Mouse (Mus musculus) embryonic stem cell, embryonic (primary cell): Measurements from ENCODE around the gene Tmem151a.

Experiments used
- CTCF ChIA-PET, 4 experiments: fragments of 300-600 bp in 2 of 4; fragments of 350-600 bp in 2 of 4; sonication (Branson Sonifier 250); formaldehyde crosslinking; loops; one replicate each; lab custom pipeline; 2022; ENCODE audit warnings: inconsistent platforms in 2 of 4; lab: Charles Lee
- POLR2A ChIA-PET, 4 experiments: fragments of 300-600 bp in 2 of 4; fragments of 350-600 bp in 2 of 4; sonication (Branson Sonifier 250); formaldehyde crosslinking; loops; one replicate each; lab custom pipeline; 2022; ENCODE audit warnings: antibody characterized with exemption in 4 of 4, inconsistent platforms in 1 of 4; lab: Charles Lee

Gene Tmem151a

DNA sequence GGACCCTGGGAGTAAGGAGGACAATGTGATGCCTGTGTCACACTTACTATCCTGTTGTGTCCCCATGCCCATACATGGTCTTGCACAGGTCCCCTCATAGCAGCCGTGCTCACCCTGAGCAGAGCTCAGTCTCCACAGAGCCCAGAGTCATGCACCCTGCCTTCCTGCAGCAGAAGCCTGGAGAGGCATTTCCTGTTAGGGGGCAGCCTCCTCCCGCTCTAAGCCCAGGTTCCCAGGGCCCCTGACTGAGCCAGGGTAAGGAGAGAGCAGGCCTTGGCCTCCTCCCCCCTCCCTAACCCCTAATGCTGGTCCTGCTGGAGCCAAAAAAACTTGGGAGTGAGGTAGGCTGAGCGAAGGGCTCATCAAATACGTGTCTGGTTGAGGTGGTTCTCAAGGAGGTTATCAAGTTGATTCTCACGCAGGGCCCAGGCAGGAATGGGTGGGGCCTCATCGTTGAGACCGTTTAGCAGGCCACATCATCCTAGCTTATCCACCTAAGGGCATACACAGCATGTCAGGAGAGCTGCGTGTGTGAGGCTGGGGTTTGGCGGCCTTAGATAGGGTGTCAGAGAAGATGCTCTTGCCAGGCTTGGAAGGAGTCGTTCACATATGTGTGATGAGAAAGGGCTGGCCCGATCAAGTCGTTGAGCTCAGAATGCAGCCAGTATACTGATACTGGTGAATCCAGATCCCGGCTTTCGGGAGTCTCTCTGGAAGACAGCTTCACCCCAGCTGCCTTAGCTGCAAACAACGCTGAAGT, 18.1 kb downstream of the Tmem151a start:
- ChIA-PET POLR2A (interaction anchor here (0.6 to 11.3 kb wide), 21 partner anchors 8 to 257 kb away, joined by 3 to 197 read pairs (median 4); partner anchors contain the start of genes Yif1a (in 2 of the 4), Brms1 (in 1 of the 4) and Rin1 (in 1 of the 4)), CTCF (interaction anchor here (0.6 to 4.2 kb wide), 17 partner anchors 8 to 488 kb away, joined by 3 to 44 read pairs (median 4); partner anchors contain the start of genes Rab1b (in 1 of the 4), Rin1 (in 1 of the 4) and Yif1a (in 1 of the 4))

DNA sequence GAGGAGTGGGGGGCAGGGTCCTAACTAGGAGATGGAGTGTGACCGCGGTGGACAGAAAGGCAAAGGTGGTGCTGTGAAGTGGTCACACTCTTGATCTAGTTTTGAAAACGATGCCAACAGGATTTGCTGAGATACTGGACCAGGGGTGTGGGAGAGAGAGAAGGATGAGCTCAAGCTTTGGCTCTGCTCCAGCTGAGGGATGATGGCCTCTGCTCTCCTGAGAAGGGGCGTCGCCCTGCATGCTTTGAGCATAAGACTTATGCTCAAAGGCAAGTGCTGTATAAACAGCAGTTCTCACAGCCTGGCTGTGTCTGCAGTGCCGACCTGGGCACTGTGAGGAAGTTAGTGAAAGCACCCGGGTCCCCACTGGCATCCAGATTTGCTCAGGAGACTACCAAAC, 20.2 kb downstream of the Tmem151a start:
- CTCF ChIA-PET: interaction anchor here in 2 of 4 experiments (1.1 kb wide), 2 partner anchors 11 to 15 kb away, joined by 3 to 4 read pairs; partner anchors contain the start of gene Rin1 (in 1 of the 2)
- POLR2A ChIA-PET: interaction anchor here in 3 of 4 experiments (0.6 to 11.3 kb wide), 3 partner anchors 9 to 252 kb away, joined by 3 to 197 read pairs (median 5); partner anchors contain the start of gene Rin1 (in 1 of the 3)

DNA sequence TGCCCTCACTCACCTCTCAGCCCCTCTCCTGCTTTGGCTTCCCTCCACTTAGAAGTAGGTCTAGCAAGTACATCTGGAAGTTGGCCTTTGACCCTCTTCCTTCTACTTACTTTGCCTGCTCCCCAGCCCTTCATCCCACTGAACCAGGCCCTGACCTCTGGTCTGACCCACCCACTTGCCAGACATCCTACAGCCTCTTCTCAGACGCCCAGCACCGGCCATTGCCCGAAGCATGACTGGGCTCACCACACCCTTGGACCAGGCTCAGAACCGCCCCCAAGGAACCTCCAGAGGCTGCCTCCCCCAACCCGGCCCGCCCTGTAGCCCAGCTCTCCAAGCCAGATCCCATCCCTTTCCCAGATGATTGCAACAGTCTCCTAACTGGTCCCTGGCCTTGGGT, 22.9 kb downstream of the Tmem151a start:
- CTCF ChIA-PET: interaction anchor here in 3 of 4 experiments (0.6 to 3.0 kb wide), 4 partner anchors 9 to 76 kb away, joined by 3 to 13 read pairs (median 5); no protein-coding TSS in a partner anchor
- POLR2A ChIA-PET: interaction anchor here in 3 of 4 experiments (0.6 to 13.6 kb wide), 5 partner anchors 7 to 273 kb away, joined by 4 to 197 read pairs (median 25); partner anchors contain the start of genes Cd248 (in 1 of the 3) and Rin1 (in 1 of the 3)

GRCm38 (mm10) chr19:5062041-5062440, 23.3 kb downstream of the Tmem151a start:
- ChIA-PET POLR2A (interaction anchor here in 3 of 4 experiments (1.7 to 13.6 kb wide), 4 partner anchors 8 to 10 kb away, joined by 7 to 197 read pairs (median 55); partner anchors contain the start of genes Cd248 (in 1 of the 3) and Rin1 (in 1 of the 3)), CTCF (interaction anchor here in 3 of 4 experiments (0.5 to 3.0 kb wide), 5 partner anchors 8 to 455 kb away, joined by 3 to 13 read pairs (median 7); no protein-coding TSS in a partner anchor)

- ChIA-PET POLR2A (interaction anchor here (0.5 to 13.6 kb wide), 23 partner anchors 9 to 1211 kb away, joined by 3 to 197 read pairs (median 5); partner anchors contain the start of genes Rin1 (in 3 of the 4), AC124502.3 (in 1 of the 4), B4gat1 (in 1 of the 4) and Cd248 (in 1 of the 4)), CTCF (interaction anchor here in 3 of 4 experiments (0.6 to 3.0 kb wide), 9 partner anchors 8 to 105 kb away, joined by 3 to 13 read pairs (median 6); partner anchors contain the start of gene Rin1 (in 1 of the 3))
Observed at GRCm38 (mm10) chr19:5060365-5061330, 24.7 kb downstream of the Tmem151a start.

- ChIA-PET CTCF (interaction anchor here in 3 of 4 experiments (0.5 to 11.3 kb wide), 22 partner anchors 8 to 682 kb away, joined by 3 to 201 read pairs (median 6); partner anchors contain the start of genes Cd248 (in 2 of the 3), AC124502.3 (in 1 of the 3), B4gat1 (in 1 of the 3) and Lrfn4 (in 1 of the 3)), POLR2A (interaction anchor here (0.6 to 13.6 kb wide), 42 partner anchors 8 to 537 kb away, joined by 3 to 197 read pairs (median 4); partner anchors contain the start of genes AC124502.3 (in 3 of the 4), B4gat1 (in 3 of the 4), Cd248 (in 3 of the 4) and Rin1 (in 3 of the 4))
Observed at GRCm38 (mm10) chr19:5058801-5059771, 26.2 kb downstream of the Tmem151a start.

DNA sequence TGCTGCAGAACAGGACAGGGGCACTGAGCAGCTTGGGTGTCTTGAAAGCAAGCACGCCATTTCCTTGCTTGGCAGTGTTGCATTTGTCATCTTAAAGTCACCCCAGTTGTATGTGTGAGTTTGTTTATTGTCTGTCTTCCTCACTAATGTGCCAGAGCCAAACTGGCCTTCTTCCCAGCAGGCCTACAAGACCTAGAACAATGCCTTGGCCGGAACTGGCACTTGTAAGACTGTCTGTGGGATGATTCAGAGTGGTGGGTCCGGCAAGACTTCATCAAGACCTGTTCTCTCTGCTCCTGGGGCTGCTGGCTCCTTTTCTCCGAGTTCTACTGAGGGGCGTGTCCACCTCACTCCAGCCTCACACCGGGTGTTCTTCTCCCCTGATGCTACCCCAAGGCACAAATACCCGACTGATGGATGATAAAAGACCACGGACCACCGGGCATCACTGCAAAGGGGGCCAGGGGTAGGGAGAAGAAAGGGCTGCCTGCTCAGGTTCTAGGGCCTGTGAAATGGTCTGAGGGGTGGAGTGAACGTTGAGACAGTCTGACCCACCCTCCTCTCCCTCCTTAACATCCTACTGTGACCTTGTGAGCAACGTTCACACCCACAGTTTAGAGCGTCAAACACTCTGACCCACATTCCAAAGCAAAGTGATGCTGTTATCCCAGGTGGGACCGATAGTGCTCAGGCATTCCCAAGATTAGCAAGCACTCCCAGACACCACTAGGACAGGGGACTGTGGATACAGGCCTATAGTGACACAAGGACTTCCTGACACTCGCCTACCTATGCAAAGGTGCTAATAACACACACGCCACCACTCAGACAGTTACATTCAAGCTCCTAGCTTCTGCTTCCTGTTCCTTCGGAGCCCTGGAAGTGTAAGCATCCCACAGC, 27.2 kb downstream of the Tmem151a start:
- ChIA-PET POLR2A (interaction anchor here (0.6 to 13.6 kb wide), 39 partner anchors 7 to 433 kb away, joined by 3 to 197 read pairs (median 4); partner anchors contain the start of genes AC124502.3 (in 3 of the 4), B4gat1 (in 3 of the 4), Rin1 (in 3 of the 4) and Slc29a2 (in 3 of the 4)), CTCF (interaction anchor here in 3 of 4 experiments (0.6 to 11.3 kb wide), 16 partner anchors 8 to 443 kb away, joined by 3 to 201 read pairs (median 6); partner anchors contain the start of genes Cd248 (in 2 of the 3), AC124502.3 (in 1 of the 3), B4gat1 (in 1 of the 3) and Lrfn4 (in 1 of the 3))

- ChIA-PET POLR2A (interaction anchor here in 3 of 4 experiments (0.5 to 13.6 kb wide), 10 partner anchors 11 to 93 kb away, joined by 3 to 197 read pairs (median 4); partner anchors contain the start of genes AC124502.3 (in 1 of the 3), B4gat1 (in 1 of the 3), Brms1 (in 1 of the 3) and Cd248 (in 1 of the 3)), CTCF (interaction anchor here (0.5 to 11.3 kb wide), 33 partner anchors 11 to 400 kb away, joined by 3 to 201 read pairs (median 4); partner anchors contain the start of genes Cd248 (in 2 of the 4), Brms1 (in 1 of the 4), Slc29a2 (in 1 of the 4) and Yif1a (in 1 of the 4))
Observed at GRCm38 (mm10) chr19:5056251-5056650, 29.1 kb downstream of the Tmem151a start.

DNA sequence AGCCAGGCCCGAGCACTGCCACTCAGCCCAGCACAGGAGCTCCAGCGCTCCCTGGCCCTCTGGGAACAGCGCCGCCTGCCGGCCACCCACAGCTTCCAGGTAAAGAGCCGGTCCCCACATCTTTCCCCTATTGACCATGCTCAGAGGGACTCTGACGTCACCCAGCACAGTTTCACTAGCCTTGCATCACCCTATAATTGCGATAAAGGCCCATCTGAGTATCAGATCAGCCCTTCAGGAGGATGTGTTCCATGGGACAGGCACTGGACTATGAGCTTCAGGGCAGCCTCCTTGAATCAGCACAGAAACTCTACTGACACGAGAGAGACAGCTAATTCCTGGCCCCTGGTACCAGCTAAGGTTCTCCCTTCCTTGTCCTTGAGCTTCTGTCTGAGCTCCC, 31.4 kb downstream of the Tmem151a start:
- ChIA-PET POLR2A (interaction anchor here (0.6 to 13.6 kb wide), 45 partner anchors 8 to 544 kb away, joined by 3 to 197 read pairs (median 4); partner anchors contain the start of genes Cd248 (in 3 of the 4), Slc29a2 (in 3 of the 4), Yif1a (in 3 of the 4) and AC124502.3 (in 2 of the 4)), CTCF (interaction anchor here (0.5 to 11.3 kb wide), 77 partner anchors 8 to 1031 kb away, joined by 3 to 201 read pairs (median 5); partner anchors contain the start of genes Cd248 (in 4 of the 4), Slc29a2 (in 3 of the 4), Yif1a (in 3 of the 4) and AC124502.3 (in 2 of the 4))

DNA sequence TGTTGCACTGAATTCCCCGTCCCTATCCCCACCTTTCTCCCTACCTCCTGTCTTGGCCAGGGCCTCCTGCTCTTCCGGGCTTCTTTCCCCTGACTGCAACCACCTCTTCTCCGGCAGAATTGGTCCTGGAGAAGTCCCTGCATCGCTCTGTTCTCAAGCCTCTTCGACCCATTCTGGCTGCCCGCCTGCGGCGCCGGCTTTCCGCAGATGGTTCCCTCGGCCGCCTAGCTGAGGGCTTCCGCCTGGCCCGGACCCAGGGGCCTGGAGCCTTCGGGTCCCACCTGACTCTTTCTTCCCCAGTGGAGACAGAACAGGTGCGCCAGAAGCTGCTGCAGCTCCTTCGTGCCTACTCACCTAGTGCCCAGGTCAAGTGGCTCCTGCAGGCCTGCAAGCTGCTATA, 32.5 kb downstream of the Tmem151a start:
- CTCF ChIA-PET: interaction anchor here (0.5 to 11.3 kb wide), 31 partner anchors 9 to 435 kb away, joined by 3 to 201 read pairs (median 9); partner anchors contain the start of genes Cd248 (in 3 of the 4), AC124502.3 (in 2 of the 4), B4gat1 (in 2 of the 4) and Brms1 (in 1 of the 4)
- POLR2A ChIA-PET: interaction anchor here (0.6 to 13.6 kb wide), 25 partner anchors 7 to 156 kb away, joined by 3 to 197 read pairs (median 6); partner anchors contain the start of genes Cd248 (in 3 of the 4), Slc29a2 (in 3 of the 4), AC124502.3 (in 2 of the 4) and B4gat1 (in 2 of the 4)

GRCm38 (mm10) chr19:5052166-5052822, 33.0 kb downstream of the Tmem151a start:
- CTCF ChIA-PET: interaction anchor here (0.5 to 11.3 kb wide), 27 partner anchors 9 to 1429 kb away, joined by 3 to 201 read pairs (median 8); partner anchors contain the start of genes AC124502.3 (in 2 of the 4), B4gat1 (in 2 of the 4), Cd248 (in 2 of the 4) and Brms1 (in 1 of the 4)
- POLR2A ChIA-PET: interaction anchor here (0.6 to 13.6 kb wide), 30 partner anchors 8 to 243 kb away, joined by 3 to 197 read pairs (median 4); partner anchors contain the start of genes Cd248 (in 4 of the 4), AC124502.3 (in 2 of the 4), B4gat1 (in 2 of the 4) and Slc29a2 (in 2 of the 4)

DNA sequence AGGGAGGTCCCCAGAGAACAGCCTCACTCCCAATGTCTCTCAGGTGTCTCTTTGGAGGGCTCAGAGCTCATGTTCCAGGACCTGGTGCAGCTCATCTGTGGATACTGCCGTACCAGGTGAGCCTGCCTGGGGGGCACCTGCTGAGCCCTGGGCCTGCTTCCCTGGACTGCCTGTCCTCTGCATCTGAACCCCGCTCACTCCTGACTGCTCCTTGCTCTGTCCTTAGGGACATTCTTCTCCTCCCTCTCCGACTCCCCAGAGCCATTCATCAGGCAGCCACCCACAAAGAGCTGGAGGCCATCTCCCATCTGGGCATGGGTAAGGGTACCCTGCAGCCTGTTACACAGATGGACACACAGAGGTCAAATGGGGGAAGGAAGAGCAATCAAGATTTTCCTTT, 33.8 kb downstream of the Tmem151a start:
- ChIA-PET CTCF (interaction anchor here (0.5 to 11.3 kb wide), 34 partner anchors 9 to 1428 kb away, joined by 3 to 201 read pairs (median 4); partner anchors contain the start of genes AC124502.3 (in 3 of the 4), B4gat1 (in 3 of the 4), Cd248 (in 3 of the 4) and Klc2 (in 2 of the 4)), POLR2A (interaction anchor here in 3 of 4 experiments (0.6 to 13.6 kb wide), 36 partner anchors 8 to 258 kb away, joined by 3 to 197 read pairs (median 4); partner anchors contain the start of genes AC124502.3 (in 3 of the 3), B4gat1 (in 3 of the 3), Cd248 (in 3 of the 3) and Brms1 (in 2 of the 3))
